Mouse (Mus musculus): ENCODE data around the gene Vat1l. TPM values are rescaled to one million over a fixed set of nuclear protein-coding genes. Genes with fewer than 3 reads are reported as not detected.
A peak's percentile ranks its signal among the peaks of the same experiment; 100 is the strongest.

Gene Vat1l
- 0.57 and 0.87 TPM in 2 replicates for polyA plus RNA-seq (2015; fragmentation: Nextera tagmentation; extraction: Ambion mirVana)

GRCm38 (mm10) chr8:114205221-114205901 is at the start of gene Vat1l:
Gene Vat1l, plus strand, starts transcription at chr8:114205612.
- Histone ChIP-seq H3K9ac (peak within 1 kb of the TSS; percentile 34; the same call in 1 of the 2 replicates), H3K4me3 (peak within 1 kb of the TSS; percentile 56), H3K27ac (replicated peaks) (no peak within 1 kb of the TSS), H3K9me3 (no peaks in the 10 kb centered on the region), H3K4me2 (peak within 1 kb of the TSS; percentile 84), H3K27me3 (replicated peaks) (peaks cover 63% of the 10 kb centered on the region), H3K4me1 (peaks cover 11% of the 10 kb centered on the region), H3K36me3 (no peaks in the 10 kb centered on the region)
- ATAC-seq (ENCODE audit: extremely low read depth, insufficient number of reproducible peaks, low FRiP score, low TSS enrichment) = no peak
- WGBS = under 1% methylated on average over 39 of the region's 39 CpGs

- no peaks in the 10 kb centered on the region for H3K36me3 ChIP-seq
- ATAC-seq (ENCODE audit: extremely low read depth, insufficient number of reproducible peaks, low FRiP score, low TSS enrichment) = no peak
- no peak overlapping the region for H3K4me3 ChIP-seq
- no peak overlapping the region for H3K4me2 ChIP-seq
- no peaks in the 10 kb centered on the region for H3K27me3 ChIP-seq (replicated peaks)
- no peak overlapping the region for H3K27ac ChIP-seq (replicated peaks)
- no peaks in the 10 kb centered on the region for H3K4me1 ChIP-seq
- H3K9me3 ChIP-seq = no peaks in the 10 kb centered on the region
- no peak overlapping the region for H3K9ac ChIP-seq
- 68% methylated on average over 2 of the region's 2 CpGs for WGBS
These were observed 46.8 kb upstream of the Vat1l start for GRCm38 (mm10) chr8:114158586-114158985.

GRCm38 (mm10) chr8:114159666-114160065 is 45.7 kb upstream of the Vat1l start:
- WGBS = 80% methylated on average over 3 of the region's 3 CpGs
- no peak overlapping the region for H3K27ac ChIP-seq (replicated peaks)
- no peaks in the 10 kb centered on the region for H3K36me3 ChIP-seq
- H3K9me3 ChIP-seq = no peaks in the 10 kb centered on the region
- no peak for ATAC-seq (ENCODE audit: extremely low read depth, insufficient number of reproducible peaks, low FRiP score, low TSS enrichment)
- H3K4me2 ChIP-seq = no peak overlapping the region
- H3K27me3 ChIP-seq (replicated peaks) = no peaks in the 10 kb centered on the region
- H3K4me3 ChIP-seq = no peak overlapping the region
- H3K4me1 ChIP-seq = no peaks in the 10 kb centered on the region
- no peak overlapping the region for H3K9ac ChIP-seq

- no peaks in the 10 kb centered on the region for H3K27me3 ChIP-seq (replicated peaks)
- H3K4me1 ChIP-seq = no peaks in the 10 kb centered on the region
- no peak overlapping the region for H3K4me2 ChIP-seq
- 73% methylated on average over 3 of the region's 3 CpGs for WGBS
- H3K9me3 ChIP-seq = no peaks in the 10 kb centered on the region
- no peak overlapping the region for H3K4me3 ChIP-seq
- no peaks in the 10 kb centered on the region for H3K36me3 ChIP-seq
- H3K27ac ChIP-seq (replicated peaks) = no peak overlapping the region
- H3K9ac ChIP-seq = no peak overlapping the region
- ATAC-seq (ENCODE audit: extremely low read depth, insufficient number of reproducible peaks, low FRiP score, low TSS enrichment) = no peak
These were observed 41.5 kb upstream of the Vat1l start for GRCm38 (mm10) chr8:114163871-114164270.

GRCm38 (mm10) chr8:114164444-114165096 is 40.8 kb upstream of the Vat1l start:
- Histone ChIP-seq H3K4me2 (no peak overlapping the region), H3K4me1 (no peaks in the 10 kb centered on the region), H3K9ac (no peak overlapping the region), H3K36me3 (no peaks in the 10 kb centered on the region), H3K27me3 (replicated peaks) (no peaks in the 10 kb centered on the region), H3K27ac (replicated peaks) (no peak overlapping the region), H3K4me3 (no peak overlapping the region), H3K9me3 (no peaks in the 10 kb centered on the region)
- no peak for ATAC-seq (ENCODE audit: extremely low read depth, insufficient number of reproducible peaks, low FRiP score, low TSS enrichment)
- WGBS = 82% methylated on average over 6 of the region's 6 CpGs

- no peaks in the 10 kb centered on the region for H3K27me3 ChIP-seq (replicated peaks)
- H3K36me3 ChIP-seq = no peaks in the 10 kb centered on the region
- no peak overlapping the region for H3K4me2 ChIP-seq
- H3K9ac ChIP-seq = no peak overlapping the region
- no peak overlapping the region for H3K27ac ChIP-seq (replicated peaks)
- no peak overlapping the region for H3K4me3 ChIP-seq
- no peaks in the 10 kb centered on the region for H3K9me3 ChIP-seq
- 67% methylated on average over 2 of the region's 2 CpGs for WGBS
- no peaks in the 10 kb centered on the region for H3K4me1 ChIP-seq
- ATAC-seq (ENCODE audit: extremely low read depth, insufficient number of reproducible peaks, low FRiP score, low TSS enrichment) = no peak
These were observed 39.7 kb upstream of the Vat1l start for GRCm38 (mm10) chr8:114165741-114166140.

- WGBS = 56% methylated on average over 3 of the region's 3 CpGs
- H3K4me1 ChIP-seq = no peaks in the 10 kb centered on the region
- H3K9me3 ChIP-seq = no peaks in the 10 kb centered on the region
- H3K36me3 ChIP-seq = no peaks in the 10 kb centered on the region
- no peak overlapping the region for H3K9ac ChIP-seq
- H3K4me2 ChIP-seq = no peak overlapping the region
- H3K27me3 ChIP-seq (replicated peaks) = no peaks in the 10 kb centered on the region; the same call in none of the 2 replicates
- no peak overlapping the region for H3K4me3 ChIP-seq
- no peak for ATAC-seq (ENCODE audit: extremely low read depth, insufficient number of reproducible peaks, low FRiP score, low TSS enrichment)
- H3K27ac ChIP-seq (replicated peaks) = no peak overlapping the region
These were observed 28.7 kb upstream of the Vat1l start for GRCm38 (mm10) chr8:114176721-114177120.

GRCm38 (mm10) chr8:114193334-114193733 is 12.1 kb upstream of the Vat1l start:
- Histone ChIP-seq H3K36me3 (no peaks in the 10 kb centered on the region), H3K4me2 (no peak overlapping the region), H3K4me1 (no peaks in the 10 kb centered on the region), H3K9me3 (no peaks in the 10 kb centered on the region), H3K9ac (no peak overlapping the region), H3K27me3 (replicated peaks) (no peaks in the 10 kb centered on the region), H3K4me3 (no peak overlapping the region), H3K27ac (replicated peaks) (no peak overlapping the region)
- WGBS = 79% methylated on average over 5 of the region's 5 CpGs
- no peak for ATAC-seq (ENCODE audit: extremely low read depth, insufficient number of reproducible peaks, low FRiP score, low TSS enrichment)

GRCm38 (mm10) chr8:114198990-114199389 is 6.4 kb upstream of the Vat1l start:
- Histone ChIP-seq H3K4me2 (no peak overlapping the region), H3K9ac (no peak overlapping the region), H3K4me1 (no peaks in the 10 kb centered on the region), H3K27ac (replicated peaks) (no peak overlapping the region), H3K4me3 (no peak overlapping the region), H3K9me3 (no peaks in the 10 kb centered on the region), H3K27me3 (replicated peaks) (peaks cover 18% of the 10 kb centered on the region), H3K36me3 (no peaks in the 10 kb centered on the region)
- ATAC-seq (ENCODE audit: extremely low read depth, insufficient number of reproducible peaks, low FRiP score, low TSS enrichment) = no peak
- 52% methylated on average over 2 of the region's 2 CpGs for WGBS

GRCm38 (mm10) chr8:114206421-114206983 is 1.1 kb downstream of the Vat1l start:
- no peak overlapping the region for H3K27ac ChIP-seq (replicated peaks)
- peak overlapping the region; percentile 56; the same call in 1 of the 2 replicates for H3K4me3 ChIP-seq
- peak overlapping the region; percentile 84 for H3K4me2 ChIP-seq
- no peak overlapping the region for H3K9ac ChIP-seq
- ATAC-seq (ENCODE audit: extremely low read depth, insufficient number of reproducible peaks, low FRiP score, low TSS enrichment) = no peak
- peaks cover 63% of the 10 kb centered on the region for H3K27me3 ChIP-seq (replicated peaks)
- H3K36me3 ChIP-seq = no peaks in the 10 kb centered on the region
- H3K9me3 ChIP-seq = no peaks in the 10 kb centered on the region
- 4% methylated on average over 8 of the region's 8 CpGs for WGBS
- peaks cover 11% of the 10 kb centered on the region for H3K4me1 ChIP-seq

GRCm38 (mm10) chr8:114207026-114207425 is 1.6 kb downstream of the Vat1l start:
- Histone ChIP-seq H3K4me1 (peaks cover 11% of the 10 kb centered on the region), H3K36me3 (no peaks in the 10 kb centered on the region), H3K27ac (replicated peaks) (no peak overlapping the region), H3K27me3 (replicated peaks) (peaks cover 63% of the 10 kb centered on the region), H3K4me3 (no peak overlapping the region), H3K9me3 (no peaks in the 10 kb centered on the region), H3K9ac (no peak overlapping the region), H3K4me2 (no peak overlapping the region)
- no peak for ATAC-seq (ENCODE audit: extremely low read depth, insufficient number of reproducible peaks, low FRiP score, low TSS enrichment)
- WGBS = 52% methylated on average over 4 of the region's 4 CpGs

Data from heart, embryonic 13.5 days (tissue).